Comparison of ENCODE assay signal across 12 mouse cellular contexts in genomic region chr17:15021503-15022220, GRCm38 (mm10). TPM values are rescaled to one million over a fixed set of nuclear protein-coding genes. Genes with fewer than 3 reads are reported as not detected.
DNase-seq lines count a peak whose midpoint lies in the region; ATAC-seq and TF ChIP-seq lines count a peak whose summit lies in the region.
"Not testable (repeated sequence)": the region's sequence is repeated elsewhere in the genome, so short reads cannot be mapped to it uniquely, and the experiment has no call there.
"Had no signal": no experiment of that assay in that cellular context is flagged by ENCODE, and none has a peak within 500 bp of the region (broad histone marks: within the 10 kb centered on the region; RNA-seq: fewer than 3 reads in every experiment).

No protein-coding gene starts in this region.

- not testable (repeated sequence) for TF ChIP-seq POLR2A in ES-Bruce4 (IDR thresholded peaks at IDR 0.05; ENCODE audit: insufficient read depth, low read length)

- not testable (repeated sequence) for TF ChIP-seq CTCF in ES-Bruce4 (IDR thresholded peaks at IDR 0.05; ENCODE audit: low read depth, low read length); liver, embryonic 14.5 days (IDR thresholded peaks at IDR 0.05; ENCODE audit: low read depth)

- not testable (repeated sequence) for H3K36me3 ChIP-seq in ES-Bruce4 (ENCODE audit: control insufficient read depth, insufficient read depth, low read length, poor library complexity, severe bottlenecking); liver, embryonic 14.5 days (replicated peaks; ENCODE audit: control insufficient read depth, insufficient read depth, low read depth); stomach, embryonic 16.5 days (ENCODE audit: control insufficient read depth, insufficient read depth, low read length)

- TF ChIP-seq EP300 in ES-Bruce4 (IDR thresholded peaks at IDR 0.05; ENCODE audit: insufficient read depth, low read depth, low read length); liver, embryonic 14.5 days (IDR thresholded peaks at IDR 0.05; ENCODE audit: low read depth): not testable (repeated sequence)

- H3K9me3 ChIP-seq in ES-Bruce4 (replicated peaks; ENCODE audit: control insufficient read depth, insufficient read depth, low read length, poor library complexity, severe bottlenecking); liver, embryonic 14.5 days (ENCODE audit: control insufficient read depth, low read length); stomach, embryonic 16.5 days (replicated peaks; ENCODE audit: control insufficient read depth, low read length): not testable (repeated sequence)

- ATAC-seq in liver, embryonic 14.5 days (ENCODE audit: insufficient read depth); stomach, embryonic 16.5 days (ENCODE audit: insufficient read depth, low FRiP score): not testable (repeated sequence)
- peak; percentile 55 for ATAC-seq in monocyte, adult 5-6 weeks (replicated peaks; ENCODE audit: insufficient number of reproducible peaks, low FRiP score, low TSS enrichment, poor library complexity, severe bottlenecking)

- 69% methylated on average over 3 of the region's 3 CpGs for WGBS in liver, embryonic 14.5 days (ENCODE audit: insufficient replicate concordance)
- WGBS in stomach, embryonic 16.5 days: 83% methylated on average over 3 of the region's 3 CpGs

- H3K27me3 ChIP-seq in ES-Bruce4 (ENCODE audit: control insufficient read depth, insufficient read depth, low read length, poor library complexity, severe bottlenecking); liver, embryonic 14.5 days (ENCODE audit: control insufficient read depth, insufficient read depth, low read length); stomach, embryonic 16.5 days (ENCODE audit: control insufficient read depth, insufficient read depth, low read length): not testable (repeated sequence)

- H3K4me1 ChIP-seq in ES-Bruce4 (ENCODE audit: control insufficient read depth, insufficient read depth, low read length); liver, embryonic 14.5 days (replicated peaks; ENCODE audit: control insufficient read depth in 2 of 2, insufficient read depth in 2 of 2, low read length in 1 of 2); stomach, embryonic 16.5 days (ENCODE audit: control insufficient read depth, insufficient read depth, low read length): not testable (repeated sequence)

- DNase-seq in cerebellum, adult 18-20 months: peak; percentile 3
- DNase-seq in frontal cortex, postnatal 14 days (ENCODE audit: low spot score in 2 of 2): peak; percentile 5 to 31
- DNase-seq in heart, postnatal 14 days: peak; percentile 18
- peak; percentile 21 for DNase-seq in layer of hippocampus, adult 9-10 months (ENCODE audit: low spot score)
- DNase-seq in liver, embryonic 14.5 days (ENCODE audit: low read depth in 3 of 3, low spot score in 3 of 3): not testable (repeated sequence)

- H3K9ac ChIP-seq in ES-Bruce4 (ENCODE audit: low read depth, poor library complexity, severe bottlenecking): peak overlapping the region; percentile 82
- H3K9ac ChIP-seq in liver, embryonic 14.5 days (replicated peaks); stomach, embryonic 16.5 days (ENCODE audit: low read length): not testable (repeated sequence)

- 0 out of 2 replicates have a peak overlapping the region, but pooled peaks have one; percentile 35 for H3K4me3 ChIP-seq in ES-Bruce4 (ENCODE audit: low read depth, low read length)
- not testable (repeated sequence) for H3K4me3 ChIP-seq in liver, embryonic 14.5 days (ENCODE audit: insufficient read depth in 1 of 2, low read depth in 2 of 2, low read length in 2 of 2); stomach, embryonic 16.5 days (replicated peaks; ENCODE audit: low read length)

- H3K27ac ChIP-seq in ES-Bruce4 (ENCODE audit: insufficient read depth, low read length): peak overlapping the region; percentile 99
- H3K27ac ChIP-seq in liver, embryonic 14.5 days: peak overlapping the region; percentile 55; the same call in 1 of the 2 replicates
- not testable (repeated sequence) for H3K27ac ChIP-seq in stomach, embryonic 16.5 days (ENCODE audit: low read length)

- intact Hi-C loops in heart, postnatal 14 days (cut with DNase I): not testable (repeated sequence)

- not testable (repeated sequence) for H3K4me2 ChIP-seq in liver, embryonic 14.5 days (ENCODE audit: low read depth)
- 0 out of 2 replicates have a peak overlapping the region, but pooled peaks have one; percentile 19 for H3K4me2 ChIP-seq in stomach, embryonic 16.5 days (ENCODE audit: low read depth, low read length)

RNA-seq across cellular contexts. Expression of gene Gm3435, which starts 11.7 kb away (rescaled TPM):
- polyA plus RNA-seq in ES-Bruce4 (2011; ENCODE audit: insufficient read depth, insufficient read length, low read depth, missing spikeins): 4.7 and 5.1 TPM in 2 replicates
- 1 to 10 TPM; 1.4 to 1.5 TPM for total RNA-seq in heart, postnatal 14 days (2021)
- 1.0 and 2.7 TPM in 2 replicates for polyA plus RNA-seq in liver, embryonic 14.5 days (2012; rRNA removed)
- 2.6 and 3.1 TPM in 2 replicates for polyA plus RNA-seq in liver, embryonic 14.5 days (2014; fragmentation: Nextera tagmentation; extraction: Ambion mirVana)
- 3.3 to 5.3 TPM (median 3.9 TPM) in 3 replicates for total RNA-seq in monocyte, adult 5-6 weeks (2017)
- polyA plus RNA-seq in stomach, embryonic 16.5 days (2015; fragmentation: Nextera tagmentation; extraction: Ambion mirVana): 5.6 and 6.9 TPM in 2 replicates

RNA-seq across cellular contexts. Expression of gene Ermard, which starts 19.3 kb away (rescaled TPM):
- 76.2 and 80.4 TPM in 2 replicates for polyA plus RNA-seq in ES-Bruce4 (2011; ENCODE audit: insufficient read depth, insufficient read length, low read depth, missing spikeins)
- 10 to 100 TPM; 29.0 to 33.6 TPM for total RNA-seq in heart, postnatal 14 days (2021)
- polyA plus RNA-seq in liver, embryonic 14.5 days (2012; rRNA removed): 14.6 and 21.3 TPM in 2 replicates
- 16.3 and 16.9 TPM in 2 replicates for polyA plus RNA-seq in liver, embryonic 14.5 days (2014; fragmentation: Nextera tagmentation; extraction: Ambion mirVana)
- total RNA-seq in monocyte, adult 5-6 weeks (2017): 95.1 to 106 TPM (median 98.2 TPM) in 3 replicates
- 65.3 and 72.4 TPM in 2 replicates for polyA plus RNA-seq in stomach, embryonic 16.5 days (2015; fragmentation: Nextera tagmentation; extraction: Ambion mirVana)

RNA-seq across cellular contexts. Expression of gene Tcte3, which starts 19.6 kb away (rescaled TPM):
- polyA plus RNA-seq in ES-Bruce4 (2011; ENCODE audit: insufficient read depth, insufficient read length, low read depth, missing spikeins): 5.4 and 5.6 TPM in 2 replicates
- total RNA-seq in heart, postnatal 14 days (2021): under 1 TPM in 1 of 2 experiments, not detected in 1; 1.00 TPM
- 0.94 and 1.3 TPM in 2 replicates for polyA plus RNA-seq in liver, embryonic 14.5 days (2012; rRNA removed)
- polyA plus RNA-seq in liver, embryonic 14.5 days (2014; fragmentation: Nextera tagmentation; extraction: Ambion mirVana): 2.1 and 2.9 TPM in 2 replicates
- 0.75 to 1.7 TPM in 2 of 3 replicates, not detected in the other for total RNA-seq in monocyte, adult 5-6 weeks (2017)
- 1.2 and 1.4 TPM in 2 replicates for polyA plus RNA-seq in stomach, embryonic 16.5 days (2015; fragmentation: Nextera tagmentation; extraction: Ambion mirVana)
- polyA plus RNA-seq: hindbrain, embryonic 11.5 days; kidney, postnatal 0 days had no signal

RNA-seq across cellular contexts. Expression of gene Gm3448, which starts 19.7 kb away (rescaled TPM):
- polyA plus RNA-seq in ES-Bruce4 (2011; ENCODE audit: insufficient read depth, insufficient read length, low read depth, missing spikeins): 6.9 and 7.0 TPM in 2 replicates
- total RNA-seq in heart, postnatal 14 days (2021): 1 to 10 TPM; 1.3 to 1.6 TPM
- 1.4 and 1.7 TPM in 2 replicates for polyA plus RNA-seq in liver, embryonic 14.5 days (2012; rRNA removed)
- polyA plus RNA-seq in liver, embryonic 14.5 days (2014; fragmentation: Nextera tagmentation; extraction: Ambion mirVana): 3.6 and 4.0 TPM in 2 replicates
- 11.6 to 15.3 TPM (median 14.7 TPM) in 3 replicates for total RNA-seq in monocyte, adult 5-6 weeks (2017)
- 3.3 and 3.6 TPM in 2 replicates for polyA plus RNA-seq in stomach, embryonic 16.5 days (2015; fragmentation: Nextera tagmentation; extraction: Ambion mirVana)

RNA-seq across cellular contexts. Expression of gene Gm3417, which starts 43.1 kb away (rescaled TPM):
- polyA plus RNA-seq in ES-Bruce4 (2011; ENCODE audit: insufficient read depth, insufficient read length, low read depth, missing spikeins): not detected in 2 replicates
- total RNA-seq in heart, postnatal 14 days (2021): not detected
- 0.61 TPM in 1 of 2 replicates, not detected in the other for polyA plus RNA-seq in liver, embryonic 14.5 days (2012; rRNA removed)
- polyA plus RNA-seq in liver, embryonic 14.5 days (2014; fragmentation: Nextera tagmentation; extraction: Ambion mirVana): 0.57 and 0.98 TPM in 2 replicates
- 1.6 TPM in 1 of 3 replicates, not detected in the others for total RNA-seq in monocyte, adult 5-6 weeks (2017)
- 0.30 TPM in 1 of 2 replicates, not detected in the other for polyA plus RNA-seq in stomach, embryonic 16.5 days (2015; fragmentation: Nextera tagmentation; extraction: Ambion mirVana)
- polyA plus RNA-seq: forebrain, embryonic 13.5 days; neural tube, embryonic 11.5 days had no signal
